Mouse (Mus musculus) gastrocnemius, adult 2 months (tissue): ENCODE measurements around the gene Cdc42se1. TPM values are rescaled to one million over a fixed set of nuclear protein-coding genes. Genes with fewer than 3 reads are reported as not detected.
A peak's percentile ranks its signal among the peaks of the same experiment; 100 is the strongest.
"Not testable (repeated sequence)": the region's sequence is repeated elsewhere in the genome, so short reads cannot be mapped to it uniquely, and the experiment has no call there.

Source experiments
- DNase-seq: peaks from one replicate; pipeline ENCODE4 v3.0.0; 2022
- H3K27ac ChIP-seq: fragments of 200-600 bp; 2 replicates; pipeline ENCODE4 v1.8.1; 2022; ENCODE audit warnings: mild to moderate bottlenecking
- H3K4me3 ChIP-seq: fragments of 200-600 bp; 2 replicates; pipeline ENCODE4 v1.8.1; 2022; ENCODE audit warnings: mild to moderate bottlenecking, moderate library complexity
- CTCF ChIP-seq: fragments of 200-600 bp; IDR thresholded peaks from 2 replicates; pipeline ENCODE4 v1.8.1; 2022; ENCODE audit warnings: antibody characterized with exemption, mild to moderate bottlenecking, moderate library complexity
- intact Hi-C: fragments of 180-260 bp; cut with DNase I; formaldehyde crosslinking; loops from one replicate; pipeline ENCODE4 v1.15.1; 2025
- total RNA-seq, 2 experiments: library from RNA; stranded (reverse); gene quantifications; 2 replicates each; pipeline ENCODE4 v1.2.3; 2021

Cdc42se1 gene
- total RNA-seq, 2 experiments from 2014 or later: 13.7 to 16.4 TPM

GRCm38 (mm10) chr3:95208286-95208685 is 20.2 kb upstream of the Cdc42se1 start:
- no peak overlapping the region for H3K27ac ChIP-seq
- H3K4me3 ChIP-seq: no peak overlapping the region
- no peak for DNase-seq
- intact Hi-C loops: no loop called here
- TF ChIP-seq CTCF: no peak

DNA sequence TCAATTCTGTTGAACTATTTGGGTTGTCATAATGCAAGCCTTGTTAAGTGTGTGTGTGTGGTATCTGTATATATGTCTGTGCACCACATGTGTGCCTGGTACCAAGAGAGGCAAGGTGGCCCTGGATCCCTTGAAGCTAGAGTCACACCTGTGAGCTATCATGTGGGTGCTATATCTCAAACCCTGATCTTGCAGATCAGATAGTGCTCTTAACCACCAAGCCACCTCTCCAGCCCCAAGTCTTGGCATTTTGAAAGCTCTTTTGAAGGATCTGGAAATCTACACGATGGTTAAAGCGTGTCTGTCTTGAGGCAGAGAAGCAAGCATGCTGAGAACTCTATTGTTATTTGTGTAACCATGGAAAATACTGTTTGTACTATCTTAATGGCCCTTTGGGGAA is 17.9 kb upstream of the Cdc42se1 start:
- no peak for DNase-seq
- TF ChIP-seq CTCF: no peak
- intact Hi-C loops: no loop called here
- Histone ChIP-seq H3K4me3 (no peak overlapping the region), H3K27ac (0 out of 2 replicates have a peak overlapping the region, but pooled peaks have one; percentile 9)

DNA sequence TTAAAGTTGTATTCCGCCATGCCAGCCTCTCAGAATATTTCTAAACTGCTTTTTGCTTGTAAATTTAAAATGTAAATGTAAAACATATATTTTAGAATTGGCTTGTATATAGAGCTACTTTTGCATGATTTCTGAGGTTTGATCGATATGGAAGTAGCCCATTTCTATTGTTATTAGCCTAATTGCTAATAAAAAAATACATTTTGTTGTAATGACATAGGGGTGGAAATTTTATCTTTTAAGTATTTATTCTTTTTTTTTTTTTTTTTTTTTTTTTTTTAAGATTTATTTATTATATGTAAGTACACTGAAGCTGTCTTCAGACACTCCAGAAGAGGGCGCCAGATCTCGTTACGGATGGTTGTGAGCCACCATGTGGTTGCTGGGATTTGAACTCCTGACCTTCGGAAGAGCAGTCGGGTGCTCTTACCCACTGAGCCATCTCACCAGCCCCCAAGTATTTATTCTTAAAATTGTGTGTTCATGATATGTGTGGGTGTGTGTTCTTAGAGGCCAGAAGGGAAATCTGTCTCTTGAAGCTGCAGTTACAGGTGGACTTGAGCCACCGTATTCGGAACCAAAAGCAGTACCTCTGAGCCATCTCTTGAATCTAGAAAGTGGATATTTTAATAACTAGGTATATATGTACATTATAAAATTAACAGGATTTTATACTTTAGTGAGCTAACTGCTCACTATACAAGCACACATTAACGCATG is 15.5 kb upstream of the Cdc42se1 start:
- intact Hi-C loops, H3K27ac ChIP-seq, DNase-seq, H3K4me3 ChIP-seq: not testable (repeated sequence)
- TF ChIP-seq CTCF: peak; percentile 13; the same call in 1 of the 2 replicates

DNA sequence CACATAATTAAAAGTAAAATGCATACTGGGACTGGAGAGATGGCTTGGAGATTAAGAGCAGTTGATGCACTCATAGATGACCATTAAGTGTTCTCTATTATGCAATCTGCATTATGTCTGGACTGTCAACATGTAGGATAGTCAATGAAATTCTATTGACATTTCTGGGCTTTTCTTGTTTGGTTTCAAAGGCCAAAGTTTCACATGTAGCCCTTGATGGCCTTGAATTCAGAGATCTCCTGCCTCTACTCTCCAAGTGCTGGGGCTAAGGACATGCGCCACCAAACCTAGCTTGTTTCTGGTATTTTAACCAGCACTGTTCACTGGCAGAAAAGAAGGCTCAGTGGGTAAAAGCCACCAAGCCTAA is 14.9 kb upstream of the Cdc42se1 start:
- DNase-seq: no peak
- Histone ChIP-seq H3K4me3 (no peak overlapping the region), H3K27ac (no peak overlapping the region)
- TF ChIP-seq CTCF: no peak
- intact Hi-C loops: no loop called here

DNA sequence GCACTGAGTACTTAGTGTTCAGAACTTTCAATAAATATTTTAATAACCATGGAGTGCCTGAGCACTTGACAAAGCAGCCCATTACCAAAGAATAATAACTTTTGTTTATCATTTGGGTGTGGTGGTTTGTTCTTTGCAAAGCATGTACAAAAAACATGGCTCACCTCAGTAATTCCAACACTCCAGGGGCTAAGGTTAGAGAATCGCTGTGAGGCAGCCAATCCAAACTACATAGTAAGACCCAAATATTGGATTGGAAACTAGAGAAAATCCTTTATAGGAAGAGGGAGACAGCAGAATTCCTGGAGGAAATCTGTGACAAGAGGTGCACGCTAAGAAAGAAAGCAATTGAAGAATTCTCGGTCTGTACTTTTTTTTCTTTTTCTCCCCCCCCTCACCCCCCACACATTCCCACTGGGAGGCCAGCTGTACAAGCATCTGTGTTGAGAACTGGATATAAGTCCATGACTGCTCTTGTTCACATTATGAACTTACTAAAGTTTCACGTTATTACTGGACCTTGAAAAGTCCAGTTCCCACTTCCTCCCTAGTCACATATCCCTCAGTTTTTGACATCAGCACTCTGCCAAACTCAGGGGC is 11.8 kb upstream of the Cdc42se1 start:
- no peak for DNase-seq
- intact Hi-C loops: loop anchor here (2.0 to 5.0 kb wide), 4 partner anchors 46 to 602 kb away; partner anchors contain the start of genes Rprd2, Sema6c and Tnfaip8l2
- Histone ChIP-seq H3K27ac (peak overlapping the region; percentile 99), H3K4me3 (peak overlapping the region; percentile 93)
- no peak for TF ChIP-seq CTCF

DNA sequence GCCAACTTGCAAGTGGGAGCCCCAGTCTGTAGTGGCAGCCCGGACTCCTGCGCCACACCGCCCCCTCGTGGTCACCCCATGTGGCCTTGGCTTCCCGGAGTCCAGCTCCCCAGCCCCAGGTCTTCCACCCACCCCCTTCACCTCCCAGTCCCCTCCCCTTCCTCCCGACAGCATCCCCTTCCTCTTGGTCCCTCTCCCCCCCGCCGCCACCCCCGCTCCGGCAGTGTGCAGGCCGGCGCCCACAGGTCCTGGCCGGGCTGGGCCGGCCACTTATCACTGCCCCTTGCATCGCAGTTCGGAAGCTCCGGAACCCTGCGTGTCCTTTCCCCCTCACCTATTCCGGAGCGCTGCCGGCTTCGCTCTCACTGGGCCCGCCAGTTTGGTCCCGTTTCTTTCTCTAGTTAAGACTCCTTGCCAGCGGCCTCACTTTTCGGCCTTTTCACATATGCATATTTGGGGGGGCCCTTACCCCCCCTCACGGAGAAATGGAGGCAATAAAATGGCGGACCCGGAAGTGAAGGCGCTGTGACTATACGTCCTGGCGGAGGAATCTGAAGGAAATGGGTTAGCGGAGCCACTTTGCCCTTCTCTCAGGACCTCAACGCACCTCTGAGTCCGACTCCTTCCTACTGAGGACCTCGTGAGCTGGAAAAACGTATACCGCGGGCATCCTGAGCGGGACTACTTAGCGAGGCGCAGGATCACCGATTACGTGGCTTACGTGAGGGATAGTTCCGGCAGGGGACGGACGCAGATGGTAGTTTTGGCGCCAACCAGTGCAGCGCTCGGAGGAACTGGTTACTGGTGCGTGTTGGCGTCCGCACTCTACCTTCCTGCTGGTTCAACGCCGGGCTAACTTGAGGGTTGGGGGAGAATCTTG is 11.0 kb upstream of the Cdc42se1 start, which contains the start of gene Gabpb2:
Gene Gabpb2, minus strand, starts transcription at position 662 of the 880 bp plus-strand sequence.
- DNase-seq: peak; percentile 98
- Histone ChIP-seq H3K27ac (peak within 1 kb of the TSS; percentile 99), H3K4me3 (peak within 1 kb of the TSS; percentile 93)
- intact Hi-C loops: loop anchor here (2.0 to 5.0 kb wide), 4 partner anchors 45 to 601 kb away; partner anchors contain the start of genes Rprd2, Sema6c and Tnfaip8l2
- peak; percentile 99; the same call in 1 of the 2 replicates for TF ChIP-seq CTCF

DNA sequence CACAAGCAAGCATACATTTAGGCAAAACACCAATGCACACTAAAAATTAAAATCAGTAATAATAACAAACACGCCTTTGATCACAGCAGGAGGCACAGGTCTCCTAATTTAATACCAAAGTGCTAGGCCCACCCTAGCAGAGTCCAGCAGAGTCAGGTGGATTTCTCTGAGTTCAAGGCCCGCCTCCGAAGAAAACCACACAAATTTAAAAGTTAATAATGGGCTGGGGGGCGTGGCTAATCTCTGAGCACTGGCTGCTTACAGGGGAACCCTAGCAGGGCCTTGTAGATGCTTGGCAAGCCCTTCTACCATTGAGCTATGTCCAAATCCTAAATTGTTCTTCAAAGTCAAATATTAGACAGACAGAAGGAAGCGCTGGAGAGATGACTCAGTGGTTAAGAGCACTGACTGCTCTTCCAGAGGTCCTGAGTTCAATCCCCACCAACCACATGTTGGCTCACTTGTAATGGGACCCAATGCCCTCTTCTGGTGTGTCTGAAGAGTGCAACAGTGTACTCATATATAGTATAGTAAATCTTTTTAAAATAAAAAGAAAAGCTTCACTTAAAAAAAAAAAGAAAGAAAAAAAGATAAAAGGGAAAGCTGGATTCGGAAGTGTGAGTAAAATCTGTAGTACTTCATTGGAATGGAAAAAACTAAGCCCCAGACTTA is 9.9 kb upstream of the Cdc42se1 start:
- intact Hi-C loops: loop anchor here (5.0 kb wide), 2 partner anchors 44 to 56 kb away; partner anchors contain the start of gene Sema6c
- no peak for TF ChIP-seq CTCF
- no peak for DNase-seq
- H3K4me3 ChIP-seq: peak overlapping the region; percentile 93
- peak overlapping the region; percentile 99 for H3K27ac ChIP-seq

- TF ChIP-seq CTCF: no peak
- Histone ChIP-seq H3K27ac (peak overlapping the region; percentile 99), H3K4me3 (no peak overlapping the region)
- intact Hi-C loops: no loop called here
- DNase-seq: no peak
Measured at GRCm38 (mm10) chr3:95223041-95223440, 5.5 kb upstream of the Cdc42se1 start.

- TF ChIP-seq CTCF: no peak
- H3K4me3 ChIP-seq: peak overlapping the region; percentile 13
- H3K27ac ChIP-seq: peak overlapping the region; percentile 99
- peak; percentile 47 for DNase-seq
- intact Hi-C loops: no loop called here
Measured at GRCm38 (mm10) chr3:95224295-95224694, 4.2 kb upstream of the Cdc42se1 start.

- H3K27ac ChIP-seq: peak overlapping the region; percentile 99
- no peak for DNase-seq
- intact Hi-C loops: no loop called here
- H3K4me3 ChIP-seq: peak overlapping the region; percentile 85
- TF ChIP-seq CTCF: no peak
Measured at GRCm38 (mm10) chr3:95227214-95227613, 1.3 kb upstream of the Cdc42se1 start.

DNA sequence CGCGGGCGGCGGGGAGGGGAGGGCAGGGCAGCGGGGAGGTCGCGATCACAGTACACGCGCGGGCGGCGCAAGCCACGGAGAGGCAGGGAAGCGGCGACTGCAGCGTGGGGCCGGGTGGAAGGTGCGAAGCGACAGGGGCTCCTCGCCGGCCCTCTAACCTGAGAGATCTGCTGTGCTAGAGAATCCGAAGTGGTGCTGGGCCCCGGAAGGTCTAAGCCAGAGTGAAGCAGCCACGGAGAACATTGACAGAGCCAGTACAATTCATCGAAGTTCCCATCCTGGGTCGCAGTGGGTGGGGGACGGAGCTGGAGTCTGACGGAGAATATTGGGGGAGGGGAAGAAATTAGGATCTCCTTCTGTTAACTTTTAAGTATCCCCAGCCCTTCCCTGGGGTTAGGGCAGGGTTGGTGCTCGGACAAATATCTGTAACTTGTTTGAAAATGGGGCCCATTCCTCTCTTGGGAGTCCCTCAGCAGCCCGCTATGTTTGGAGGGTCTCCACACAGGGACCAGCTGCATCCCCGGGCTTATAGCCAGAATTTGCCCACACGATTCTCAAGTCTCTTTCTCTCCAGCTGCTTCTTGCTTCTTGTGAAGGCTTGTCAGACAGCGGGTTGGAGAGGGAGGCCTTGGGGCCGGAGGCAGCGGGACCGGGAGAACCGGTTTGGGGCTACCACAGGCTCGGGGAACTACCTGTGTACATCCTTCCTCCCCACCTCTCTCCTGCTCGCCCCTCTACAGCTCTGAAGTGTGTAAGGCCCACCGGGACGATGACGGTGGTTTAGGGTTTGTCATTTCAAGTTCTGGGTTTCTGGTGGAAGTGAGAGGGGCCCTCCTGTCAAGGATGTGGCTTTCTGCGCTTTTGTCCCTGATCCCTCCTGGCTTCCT is 605 bp downstream of the Cdc42se1 start:
- peak overlapping the region; percentile 85 for H3K4me3 ChIP-seq
- TF ChIP-seq CTCF: no peak
- intact Hi-C loops: no loop called here
- H3K27ac ChIP-seq: peak overlapping the region; percentile 99
- peak; percentile 35 for DNase-seq
